In genomic region chr2:65191398-65191797, GRCm38 (mm10) we compare ENCODE assay signal across 12 mouse cellular contexts. TPM values are rescaled to one million over a fixed set of nuclear protein-coding genes. Genes with fewer than 3 reads are reported as not detected.
DNase-seq lines count a peak whose midpoint lies in the region; ATAC-seq and TF ChIP-seq lines count a peak whose summit lies in the region.
"Had no signal": no experiment of that assay in that cellular context is flagged by ENCODE, and none has a peak within 500 bp of the region (broad histone marks: within the 10 kb centered on the region; RNA-seq: fewer than 3 reads in every experiment).

No protein-coding gene starts in this region.

- intact Hi-C loops in heart, postnatal 10 days (cut with DNase I) = no loop called here

- no peak overlapping the region for H3ac ChIP-seq in myocyte (ENCODE audit: control insufficient read depth, insufficient read length)

- no peak for TF ChIP-seq POLR2A in cortical plate, adult 2 months (IDR thresholded peaks at IDR 0.05; ENCODE audit: extremely low read depth, insufficient read depth, low read length)
- TF ChIP-seq POLR2A in myocyte (IDR thresholded peaks at IDR 0.05; ENCODE audit: insufficient read length, low read depth) = no peak

- in situ Hi-C loops in ES-E14 (cut with MboI; ENCODE audit: low sequenced_read_pairs in 2 of 2, unreplicated experiment in 2 of 2) = no loop called here

- H3K36me3 ChIP-seq in heart, embryonic 13.5 days = no peaks in the 10 kb centered on the region
- H3K36me3 ChIP-seq in ES-E14 (ENCODE audit: control insufficient read depth, insufficient read depth, low read length, poor library complexity, severe bottlenecking) (no peaks in the 10 kb centered on the region), myocyte (ENCODE audit: control insufficient read depth, insufficient read depth) (no peaks in the 10 kb centered on the region)

- DNase-seq in heart, postnatal 10 days = no peak
- DNase-seq in ES-E14 (ENCODE audit: low read depth, low spot score) = peak; percentile 22
- DNase-seq in frontal cortex, postnatal 10 days (ENCODE audit: low spot score in 2 of 2) = no peak
- DNase-seq in cerebellum, adult 9-11 months = no peak
- DNase-seq: cerebellum, adult 18-20 months; kidney, adult 8-10 months; liver; thymus, postnatal 25 days had no signal

- no peak for TF ChIP-seq CTCF in cortical plate, adult 2 months (IDR thresholded peaks at IDR 0.05; ENCODE audit: extremely low read depth, insufficient read depth, low read length)

- ATAC-seq in heart, embryonic 13.5 days (ENCODE audit: extremely low read depth, insufficient number of reproducible peaks, low FRiP score, low TSS enrichment) = no peak
- ATAC-seq: CD4-positive, CD25-positive, alpha-beta regulatory T cell, adult 4 months had no signal

- no peak overlapping the region for H3K9ac ChIP-seq in heart, embryonic 13.5 days
- H3K9ac ChIP-seq in ES-E14 (ENCODE audit: insufficient read depth, low read depth, low read length, poor library complexity, severe bottlenecking) = no peak overlapping the region

- H3K9me3 ChIP-seq in heart, embryonic 13.5 days = no peaks in the 10 kb centered on the region
- no peaks in the 10 kb centered on the region for H3K9me3 ChIP-seq in ES-E14 (ENCODE audit: control insufficient read depth, insufficient read depth, low read depth, low read length)

- peaks cover 52% of the 10 kb centered on the region for H3K4me1 ChIP-seq in heart, embryonic 13.5 days
- H3K4me1 ChIP-seq in ES-E14 (ENCODE audit: control insufficient read depth in 2 of 2, insufficient read depth in 2 of 2, low read length in 2 of 2, poor library complexity in 1 of 2) = peaks cover 2 to 3% of the 10 kb centered on the region in 2 experiments; a peak in 1 of 4 replicates
- no peaks in the 10 kb centered on the region; the same call in 1 of the 2 replicates for H3K4me1 ChIP-seq in cortical plate, adult 2 months (ENCODE audit: control insufficient read depth, insufficient read depth, low read length)

- H3K4me3 ChIP-seq in heart, embryonic 13.5 days = no peak overlapping the region
- H3K4me3 ChIP-seq in ES-E14 (ENCODE audit: insufficient read depth in 1 of 2, low read depth in 1 of 2, low read length in 2 of 2, poor library complexity in 1 of 2, severe bottlenecking in 1 of 2) (no peak overlapping the region), myocyte (no peak overlapping the region)
- no peak overlapping the region for H3K4me3 ChIP-seq in cortical plate, adult 2 months (ENCODE audit: insufficient read depth, low read length)

- no peaks in the 10 kb centered on the region for H3K79me2 ChIP-seq in myocyte (ENCODE audit: control insufficient read depth, insufficient read depth)

- 14% methylated on average over 7 of the region's 7 CpGs for WGBS in heart, embryonic 13.5 days

- no peak overlapping the region for H3K27ac ChIP-seq in heart, embryonic 13.5 days (replicated peaks)
- no peak overlapping the region for H3K27ac ChIP-seq in ES-E14 (ENCODE audit: insufficient read depth, low read depth, low read length, poor library complexity, severe bottlenecking)
- 0 out of 2 replicates have a peak overlapping the region, but pooled peaks have one; percentile 13 for H3K27ac ChIP-seq in cortical plate, adult 2 months (ENCODE audit: insufficient read depth, low read length)

- peak overlapping the region; percentile 10; the same call in 1 of the 2 replicates for H3K4me2 ChIP-seq in heart, embryonic 13.5 days
- H3K4me2 ChIP-seq in myocyte (ENCODE audit: low read depth) = peak overlapping the region; percentile 43

- no peaks in the 10 kb centered on the region for H3K27me3 ChIP-seq in heart, embryonic 13.5 days (replicated peaks)
- no peaks in the 10 kb centered on the region for H3K27me3 ChIP-seq in myocyte (ENCODE audit: control insufficient read depth, insufficient read depth, insufficient read length)

TF ChIP-seq in ES-E14, 5 proteins besides CTCF, POLR2A, EP300 and RAD21:
- no peak; the same call in 1 of the 2 replicates for TF ChIP-seq MAFK (IDR thresholded peaks at IDR 0.05; ENCODE audit: insufficient read depth, low read depth, low read length)
- no peak for TF ChIP-seq ZNF384 (IDR thresholded peaks at IDR 0.05; ENCODE audit: low read depth, low read length)
- TF ChIP-seq HCFC1 (IDR thresholded peaks at IDR 0.05; ENCODE audit: borderline replicate concordance, insufficient read depth, low read length) = no peak
- TF ChIP-seq CHD2 (IDR thresholded peaks at IDR 0.05; ENCODE audit: low read depth, low read length) = no peak
- TF ChIP-seq ZC3H11A (IDR thresholded peaks at IDR 0.05; ENCODE audit: borderline replicate concordance, low read depth, low read length) = no peak
TF ChIP-seq in ES-E14: peak in this region for 0.

TF ChIP-seq in myocyte, 11 proteins besides CTCF, POLR2A, EP300 and RAD21:
- TF ChIP-seq TCF12 (IDR thresholded peaks at IDR 0.05; ENCODE audit: insufficient read depth, poor library complexity, severe bottlenecking) (no peak), POLR2AphosphoS2 (IDR thresholded peaks at IDR 0.05; ENCODE audit: insufficient read length, low read depth) (no peak), MAX (IDR thresholded peaks at IDR 0.05; ENCODE audit: low read depth) (no peak), MYOG (IDR thresholded peaks at IDR 0.05; ENCODE audit: control insufficient read depth in 1 of 3, insufficient read depth in 1 of 3, insufficient read length in 2 of 3, low read depth in 2 of 3) (no peak), TCF3 (IDR thresholded peaks at IDR 0.05; ENCODE audit: insufficient read length, low read depth) (no peak), MYOD1 (IDR thresholded peaks at IDR 0.05; ENCODE audit: control insufficient read depth in 1 of 3, insufficient read length in 2 of 3, low read depth in 2 of 3) (no peak), USF1 (IDR thresholded peaks at IDR 0.05; ENCODE audit: low read depth) (no peak), E2F4 (IDR thresholded peaks at IDR 0.05; ENCODE audit: insufficient read depth) (no peak), REST (IDR thresholded peaks at IDR 0.05; ENCODE audit: insufficient read depth, insufficient read length) (no peak), CEBPB (IDR thresholded peaks at IDR 0.05; ENCODE audit: insufficient read depth, poor library complexity, severe bottlenecking) (no peak), SRF (IDR thresholded peaks at IDR 0.05; ENCODE audit: control insufficient read depth, insufficient read length, low read depth) (no peak)

RNA-seq across cellular contexts. Expression of gene Cobll1, which starts 47.8 kb away (rescaled TPM):
- polyA plus RNA-seq in heart, embryonic 13.5 days (2015; fragmentation: Nextera tagmentation; extraction: Ambion mirVana) = 7.9 and 8.1 TPM in 2 replicates
- total RNA-seq in heart, postnatal 10 days (2021) = 10 to 100 TPM; 44.8 to 47.4 TPM
- total RNA-seq in ES-E14 (2012; rRNA removed) = 0.79 and 2.2 TPM in 2 replicates
- 6.6 and 8.5 TPM in 2 replicates for polyA plus RNA-seq in cortical plate, adult 2 months (2012; rRNA removed)
- polyA plus RNA-seq in myocyte (2012; fragmentation: generic; extraction: Trizol) = 2.4 TPM
